In the genomic region with DNA sequence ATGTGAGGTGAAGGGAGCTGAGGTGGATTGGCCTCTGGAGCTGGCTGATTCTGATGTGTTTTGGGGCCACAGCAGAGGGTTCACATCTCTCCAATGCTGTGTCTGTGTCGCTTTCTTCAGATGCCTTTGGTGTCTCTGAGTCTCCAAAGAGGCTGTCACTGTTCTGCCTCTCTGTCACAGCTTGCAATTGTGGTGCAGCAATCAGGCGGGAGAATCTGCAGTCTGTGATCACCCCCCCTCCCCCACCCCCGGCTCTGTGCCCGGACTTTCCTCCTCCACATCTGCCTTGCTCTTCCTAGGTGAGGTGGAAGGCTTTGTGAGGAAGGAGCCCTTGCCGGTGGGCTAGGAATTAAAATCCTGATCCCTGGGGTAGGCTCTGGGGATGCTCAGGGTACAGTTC, we compare ENCODE assay signal across 18 mouse cellular contexts. TPM values are rescaled to one million over a fixed set of nuclear protein-coding genes. Genes with fewer than 3 reads are reported as not detected.
DNase-seq lines count a peak whose midpoint lies in the region; ATAC-seq and TF ChIP-seq lines count a peak whose summit lies in the region.
"Had no signal": no experiment of that assay in that cellular context is flagged by ENCODE, and none has a peak within 500 bp of the region (broad histone marks: within the 10 kb centered on the region; RNA-seq: fewer than 3 reads in every experiment).

No protein-coding gene starts in this region.

- H3K4me1 ChIP-seq in heart, embryonic 12.5 days (replicated peaks) = peaks cover 88% of the 10 kb centered on the region
- peaks cover 43% of the 10 kb centered on the region for H3K4me1 ChIP-seq in kidney, embryonic 16.5 days (ENCODE audit: insufficient read depth, low read length)
- peaks cover 17% of the 10 kb centered on the region; the same call in 1 of the 2 replicates for H3K4me1 ChIP-seq in hindbrain, postnatal 0 days (ENCODE audit: insufficient read depth, low read length)

- WGBS in heart, embryonic 12.5 days = 17% methylated on average over 5 of the region's 5 CpGs
- 23% methylated on average over 5 of the region's 5 CpGs for WGBS in kidney, embryonic 16.5 days
- WGBS in hindbrain, postnatal 0 days = 20% methylated on average over 5 of the region's 5 CpGs

- ATAC-seq in heart, embryonic 12.5 days (ENCODE audit: insufficient number of reproducible peaks, low FRiP score) = no peak
- no peak for ATAC-seq in kidney, embryonic 16.5 days (ENCODE audit: low FRiP score, low TSS enrichment)
- ATAC-seq in hindbrain, postnatal 0 days = no peak
- ATAC-seq: forebrain, embryonic 15.5 days; Patski had no signal

- DNase-seq in heart, postnatal 4 days = no peak
- no peak for DNase-seq in kidney, adult 8-10 months
- peak; percentile 39 for DNase-seq in retina, postnatal 1 day
- DNase-seq in retina, embryonic 14.5 days (ENCODE audit: low spot score) = no peak
- DNase-seq in hindbrain, postnatal 0 days (ENCODE audit: low spot score) = no peak
- DNase-seq: gastrocnemius, postnatal 14 days; right cerebral cortex, adult 18-20 months; spleen, adult 18-20 months; thymus, postnatal 14 days had no signal

- H3K27me3 ChIP-seq in heart, embryonic 12.5 days (replicated peaks) = no peaks in the 10 kb centered on the region
- H3K27me3 ChIP-seq in kidney, embryonic 16.5 days (ENCODE audit: insufficient read depth, low read length) = no peaks in the 10 kb centered on the region
- H3K27me3 ChIP-seq in hindbrain, postnatal 0 days (ENCODE audit: insufficient read depth, low read length) = no peaks in the 10 kb centered on the region
- H3K27me3 ChIP-seq: CH12.LX; embryonic facial prominence, embryonic 12.5 days; forebrain, embryonic 15.5 days; kidney, embryonic 15.5 days; neural tube, embryonic 15.5 days; Patski had no signal

- H3K4me2 ChIP-seq in heart, embryonic 12.5 days = 0 out of 2 replicates have a peak overlapping the region, but pooled peaks have one; percentile 6
- H3K4me2 ChIP-seq in kidney, embryonic 16.5 days (replicated peaks; ENCODE audit: low read depth, low read length) = no peak overlapping the region
- H3K4me2 ChIP-seq in hindbrain, postnatal 0 days (ENCODE audit: low read depth, low read length) = no peak overlapping the region
- H3K4me2 ChIP-seq: embryonic facial prominence, embryonic 12.5 days; forebrain, embryonic 15.5 days; kidney, embryonic 15.5 days; liver, embryonic 11.5 days; neural tube, embryonic 15.5 days had no signal

- no peaks in the 10 kb centered on the region for H3K9me3 ChIP-seq in heart, embryonic 12.5 days (replicated peaks)
- no peaks in the 10 kb centered on the region for H3K9me3 ChIP-seq in kidney, embryonic 16.5 days (ENCODE audit: low read length)
- no peaks in the 10 kb centered on the region for H3K9me3 ChIP-seq in hindbrain, postnatal 0 days (ENCODE audit: low read length)
- H3K9me3 ChIP-seq: embryonic facial prominence, embryonic 12.5 days; forebrain, embryonic 15.5 days; kidney, embryonic 15.5 days; neural tube, embryonic 15.5 days had no signal

- peak overlapping the region; percentile 39 for H3K27ac ChIP-seq in heart, embryonic 12.5 days (ENCODE audit: poor library complexity, severe bottlenecking)
- H3K27ac ChIP-seq in kidney, embryonic 16.5 days (ENCODE audit: low read length) = no peak overlapping the region
- peak overlapping the region; percentile 32; the same call in 1 of the 2 replicates for H3K27ac ChIP-seq in hindbrain, postnatal 0 days
- H3K27ac ChIP-seq: forebrain, embryonic 15.5 days; neural tube, embryonic 15.5 days had no signal

- no peak for TF ChIP-seq CTCF in hindbrain, postnatal 0 days (IDR thresholded peaks at IDR 0.05; ENCODE audit: low read depth)

- no peaks in the 10 kb centered on the region for H3K36me3 ChIP-seq in heart, embryonic 12.5 days
- H3K36me3 ChIP-seq in kidney, embryonic 16.5 days (ENCODE audit: insufficient read depth, low read length) = no peaks in the 10 kb centered on the region
- H3K36me3 ChIP-seq in hindbrain, postnatal 0 days (ENCODE audit: insufficient read depth, low read length) = no peaks in the 10 kb centered on the region
- H3K36me3 ChIP-seq: embryonic facial prominence, embryonic 12.5 days; forebrain, embryonic 15.5 days; kidney, embryonic 15.5 days; neural tube, embryonic 15.5 days had no signal

- H3K4me3 ChIP-seq in heart, embryonic 12.5 days = no peak overlapping the region
- no peak overlapping the region for H3K4me3 ChIP-seq in kidney, embryonic 16.5 days (ENCODE audit: low read length)
- H3K4me3 ChIP-seq in hindbrain, postnatal 0 days (ENCODE audit: low read length) = no peak overlapping the region
- H3K4me3 ChIP-seq: embryonic facial prominence, embryonic 12.5 days; forebrain, embryonic 15.5 days; kidney, embryonic 15.5 days; neural tube, embryonic 15.5 days had no signal

- no peak overlapping the region; the same call in 1 of the 2 replicates for H3K9ac ChIP-seq in heart, embryonic 12.5 days
- H3K9ac ChIP-seq in kidney, embryonic 16.5 days (replicated peaks; ENCODE audit: low read length) = 0 out of 2 replicates have a peak overlapping the region, but pooled peaks have one; percentile 14
- no peak overlapping the region for H3K9ac ChIP-seq in hindbrain, postnatal 0 days (replicated peaks; ENCODE audit: low read length)
- H3K9ac ChIP-seq: embryonic facial prominence, embryonic 12.5 days; forebrain, embryonic 15.5 days; kidney, embryonic 15.5 days; neural tube, embryonic 15.5 days had no signal

RNA-seq across cellular contexts. Expression of a gene that starts 52.1 kb away (rescaled TPM):
- polyA plus RNA-seq in heart, embryonic 12.5 days (2016; fragmentation: Nextera tagmentation; extraction: Ambion mirVana) = 96.3 and 104 TPM in 2 replicates
- 100 to 1,000 TPM; 183 to 186 TPM for total RNA-seq in heart, postnatal 4 days (2021)
- polyA plus RNA-seq in kidney, embryonic 16.5 days (2015; fragmentation: Nextera tagmentation; extraction: Ambion mirVana) = 16.0 and 17.7 TPM in 2 replicates
- total RNA-seq in hindbrain, postnatal 0 days (2014; rRNA removed) = 16.6 and 17.5 TPM in 2 replicates
- 23.6 and 25.3 TPM in 2 replicates for polyA plus RNA-seq in hindbrain, postnatal 0 days (2015; fragmentation: Nextera tagmentation; extraction: Ambion mirVana)
